Mouse (Mus musculus) erythroid progenitor cell, adult 5-6 weeks (primary cell): ENCODE data around the gene Lca5l. TPM values are rescaled to one million over a fixed set of nuclear protein-coding genes. Genes with fewer than 3 reads are reported as not detected.
A peak's percentile ranks its signal among the peaks of the same experiment; 100 is the strongest.

ENCODE experiments used
- ATAC-seq: replicated peaks from 2 replicates; pipeline ENCODE4 v1.8.0; 2016; ENCODE audit warnings: moderate number of reproducible peaks, mild to moderate bottlenecking, moderate TSS enrichment, inconsistent platforms; ENCODE audit not compliant: poor library complexity, low FRiP score, severe bottlenecking
- total RNA-seq, 2 experiments: library from RNA; stranded (forward) in 1 of 2; stranded (reverse) in 1 of 2; fragments of 150-400 nt in 1 of 2; fragments of 186-747, 209-891 nt in 1 of 2; gene quantifications; 2 replicates each; pipeline versions ENCODE4 v1.2.3 to v1.2.4; 2015 to 2017; ENCODE audit warnings: low replicate concordance in 2 of 2

Lca5l gene
- total RNA-seq (2015; ENCODE audit: low replicate concordance) (not detected in 2 replicates), total RNA-seq (2017; ENCODE audit: low replicate concordance) (not detected in 2 replicates)

DNA sequence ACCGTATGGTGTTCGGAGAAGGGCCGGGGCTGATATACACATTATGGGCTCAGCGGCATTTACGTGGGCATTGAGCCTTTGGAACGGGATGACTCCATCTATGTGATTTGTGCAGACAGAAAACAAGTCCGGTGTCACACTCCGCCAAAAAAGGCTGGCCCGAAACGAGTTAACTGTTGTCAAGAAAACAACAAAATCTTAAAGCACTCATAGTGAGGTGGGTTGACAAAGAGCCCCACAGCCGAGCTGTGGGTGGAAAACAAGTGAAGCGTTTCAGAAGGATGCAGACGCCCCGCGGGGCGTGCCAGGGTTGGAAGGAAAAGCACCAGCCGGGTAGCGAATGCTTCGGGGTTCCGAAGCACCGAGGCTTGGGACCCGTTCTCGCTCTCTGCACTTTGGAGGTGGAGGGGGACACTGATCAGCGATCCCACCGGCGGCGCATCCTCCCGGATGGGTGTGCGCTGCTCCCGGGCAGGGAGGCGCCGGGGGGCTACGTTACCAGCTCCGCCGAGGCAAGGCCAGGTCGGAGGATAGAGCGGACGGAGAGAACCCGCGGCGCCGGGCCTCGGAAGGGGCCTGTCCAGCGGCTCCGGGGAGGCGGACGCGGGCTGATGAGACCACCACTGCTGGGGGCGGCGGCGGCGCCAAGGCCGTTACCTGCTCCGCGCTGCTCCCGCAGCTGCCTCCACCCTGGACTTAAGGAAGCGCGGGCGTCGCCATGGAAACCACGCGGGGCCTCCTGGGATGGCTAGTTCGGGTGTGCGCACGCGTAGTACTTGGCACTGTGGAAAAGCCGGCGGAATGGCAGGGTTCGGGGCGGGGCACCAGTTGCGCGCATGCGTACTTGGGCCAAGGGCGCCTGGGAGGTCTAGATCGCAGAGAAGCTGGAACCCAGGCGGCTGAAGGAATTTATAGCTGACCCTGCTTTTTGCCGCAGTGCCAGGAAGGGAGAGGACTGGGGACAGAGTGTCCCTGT lies at the start of gene Lca5l:
Gene Lca5l (minus strand): TSS at position 741 of the 976 bp plus-strand sequence.
- ATAC-seq = peak; percentile 83

DNA sequence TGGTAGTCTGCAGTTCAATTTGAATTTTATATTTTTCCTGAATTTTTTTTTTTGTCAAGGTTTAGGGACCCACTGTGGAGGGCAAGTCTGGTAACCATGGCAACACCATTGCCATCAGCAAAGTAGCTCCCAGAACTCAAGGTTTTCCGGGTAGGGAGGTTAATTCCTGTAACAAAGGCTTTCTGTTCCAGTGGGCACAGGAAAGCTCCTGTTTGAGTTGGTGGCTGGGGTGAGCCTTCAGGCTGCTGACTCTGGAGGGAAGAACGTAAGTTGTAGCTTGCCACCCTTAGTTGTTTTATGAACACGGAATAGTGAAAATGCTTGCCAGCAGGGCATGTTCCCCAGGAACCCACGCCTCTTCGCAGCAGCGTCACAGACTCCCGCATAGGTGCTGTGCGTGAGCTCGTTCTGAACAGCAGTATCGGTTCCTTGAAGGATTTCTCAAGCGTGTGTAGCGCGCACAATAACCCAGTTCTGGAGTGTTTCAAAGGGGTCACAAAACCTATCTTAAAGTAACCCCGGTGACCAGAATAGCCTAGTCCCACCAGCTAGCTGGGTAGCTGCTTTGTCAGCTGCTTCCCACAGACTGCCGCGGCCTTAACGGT lies 43.4 kb upstream of the Lca5l start, which contains the start of gene B3galt5:
Gene B3galt5 (plus strand): TSS at position 436 of the 605 bp plus-strand sequence.
- ATAC-seq = no peak

DNA sequence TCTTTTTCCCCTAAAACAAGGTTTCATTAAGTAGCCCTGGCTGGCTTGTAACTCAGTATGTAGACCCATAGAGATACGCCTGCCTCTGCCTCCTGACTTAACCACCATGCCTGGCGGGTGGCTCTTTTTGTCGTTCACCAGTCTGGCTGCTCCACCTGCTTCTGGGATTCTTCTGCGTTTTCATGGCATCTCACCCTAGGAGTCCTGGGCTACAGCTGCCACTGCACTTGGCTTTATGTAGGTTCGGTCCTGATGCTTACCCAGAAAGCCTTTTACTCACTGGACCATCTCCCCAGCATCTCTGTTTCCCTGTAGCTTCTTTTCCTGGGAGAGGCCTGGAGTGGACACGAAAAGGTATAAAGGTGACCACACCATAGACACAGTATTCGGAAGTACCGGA lies 41.9 kb upstream of the Lca5l start:
- no peak for ATAC-seq

DNA sequence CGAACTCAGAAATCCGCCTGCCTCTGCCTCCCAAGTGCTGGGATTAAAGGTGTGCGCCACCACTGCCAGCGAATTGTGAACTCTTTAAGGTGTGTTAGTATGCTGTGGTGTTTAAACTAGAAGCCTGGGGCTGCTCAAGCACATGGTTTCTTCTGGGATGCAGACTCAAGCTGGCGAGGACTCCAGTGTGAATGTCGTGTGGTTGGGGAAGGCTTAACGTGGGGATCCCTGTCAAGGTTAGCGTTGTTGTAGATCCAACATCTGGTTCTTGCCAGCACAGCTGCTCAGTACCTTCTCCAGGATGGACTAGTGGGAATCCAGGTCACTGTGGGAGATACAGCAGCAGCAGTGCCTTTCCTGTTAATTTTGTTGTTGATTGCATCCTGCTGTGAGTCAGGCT lies 39.9 kb upstream of the Lca5l start:
- ATAC-seq = no peak

DNA sequence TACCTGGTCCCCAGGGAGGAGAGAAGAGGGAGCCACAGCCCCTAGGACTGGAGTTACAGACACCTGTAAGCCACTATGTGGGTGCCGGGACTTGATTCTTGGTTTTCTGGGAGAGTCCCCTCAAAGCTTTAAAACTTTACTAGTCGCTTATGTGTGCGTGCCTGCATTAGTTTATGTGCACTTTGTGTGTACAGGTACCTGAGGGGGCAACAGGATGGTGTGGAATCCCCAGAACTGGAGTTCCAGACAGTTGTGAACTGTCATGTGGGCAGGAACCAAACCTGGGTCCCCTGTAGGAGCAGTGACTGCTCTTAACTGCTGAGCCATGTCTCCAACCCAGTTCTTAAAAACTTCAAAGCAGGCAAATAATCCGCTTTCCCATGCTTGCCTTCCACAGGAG lies 39.2 kb upstream of the Lca5l start:
- no peak for ATAC-seq

DNA sequence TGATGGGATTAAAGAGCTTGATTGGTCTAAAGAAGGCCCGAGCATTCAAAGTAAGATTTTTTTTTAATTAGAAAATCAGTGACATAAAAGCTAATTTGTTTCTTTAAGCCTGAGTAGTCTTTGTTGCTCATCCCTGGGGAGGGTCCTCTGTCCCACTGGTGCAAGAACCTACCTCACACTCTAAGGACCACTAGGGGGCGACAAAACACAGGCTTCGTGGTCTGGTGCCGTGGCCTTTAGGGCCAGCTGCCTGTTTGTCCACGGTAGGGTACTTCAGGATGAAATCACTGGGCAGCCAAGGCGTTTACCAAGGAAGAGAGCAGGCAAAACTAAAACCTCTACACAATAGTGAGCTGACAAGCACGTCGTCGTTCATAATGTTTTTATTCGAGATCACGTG lies 38.3 kb upstream of the Lca5l start:
- no peak for ATAC-seq

DNA sequence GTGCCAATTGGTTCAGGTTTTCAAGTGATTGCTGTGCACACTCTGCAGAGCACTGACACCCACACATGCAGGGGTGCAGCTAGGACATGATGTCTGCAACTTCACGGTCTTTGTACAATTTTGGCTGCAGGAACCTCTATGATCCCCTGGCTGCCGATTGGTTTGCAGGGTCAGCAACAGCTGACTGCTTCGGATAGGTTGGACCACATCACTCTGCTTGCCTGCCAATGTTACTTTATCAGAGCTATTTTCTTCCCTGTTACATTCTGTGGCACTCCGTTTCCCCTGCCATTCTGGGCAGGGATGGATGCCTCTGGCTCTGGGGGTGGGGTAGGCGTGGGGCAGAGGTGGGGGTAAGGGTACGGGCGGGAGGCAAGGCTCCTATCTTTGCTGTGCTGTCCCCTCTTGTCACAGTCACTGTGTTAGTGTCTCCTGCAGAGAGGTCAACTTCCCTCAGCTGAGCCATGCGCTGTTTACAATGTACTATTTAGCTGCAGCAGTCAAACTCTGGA lies 37.0 kb upstream of the Lca5l start:
- ATAC-seq = no peak

DNA sequence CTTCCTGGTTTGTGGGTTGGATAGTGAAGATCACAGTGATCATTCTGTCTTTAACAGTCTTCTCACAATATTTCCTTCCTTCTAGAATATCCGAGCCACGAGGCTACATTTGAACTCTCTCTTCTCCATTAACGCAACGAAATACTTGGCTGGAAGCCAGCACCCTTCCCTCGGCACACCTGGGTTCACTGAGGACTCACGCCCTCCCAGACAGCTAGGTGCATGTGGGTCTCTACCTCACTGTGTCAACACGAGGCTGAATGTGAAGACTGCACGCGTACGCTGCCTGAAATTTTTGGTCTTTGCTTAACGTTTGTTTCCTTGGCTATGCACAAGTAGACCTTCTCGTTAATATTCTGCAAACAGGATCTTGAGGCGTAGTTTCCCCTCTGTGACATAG lies 36.4 kb upstream of the Lca5l start:
- ATAC-seq = no peak

DNA sequence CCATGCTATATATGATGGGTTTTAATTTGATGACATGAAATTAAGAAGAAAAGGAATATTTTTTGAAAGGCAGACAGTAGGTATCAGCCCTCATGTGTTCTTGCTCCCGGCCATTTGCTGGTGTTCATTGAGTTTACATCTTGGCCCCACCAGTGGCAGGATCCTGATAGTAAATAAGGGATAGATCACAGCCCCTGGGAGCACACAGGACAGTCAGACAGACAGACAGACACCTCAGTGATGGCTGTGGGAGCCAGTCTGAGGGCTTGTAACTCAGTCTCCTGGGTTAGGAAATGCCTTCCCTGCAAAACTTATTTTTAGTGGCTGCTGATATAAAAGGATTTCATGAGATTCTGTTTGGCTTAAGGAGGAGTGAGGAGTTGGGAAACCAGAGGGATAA lies 30.4 kb upstream of the Lca5l start:
- ATAC-seq = no peak

DNA sequence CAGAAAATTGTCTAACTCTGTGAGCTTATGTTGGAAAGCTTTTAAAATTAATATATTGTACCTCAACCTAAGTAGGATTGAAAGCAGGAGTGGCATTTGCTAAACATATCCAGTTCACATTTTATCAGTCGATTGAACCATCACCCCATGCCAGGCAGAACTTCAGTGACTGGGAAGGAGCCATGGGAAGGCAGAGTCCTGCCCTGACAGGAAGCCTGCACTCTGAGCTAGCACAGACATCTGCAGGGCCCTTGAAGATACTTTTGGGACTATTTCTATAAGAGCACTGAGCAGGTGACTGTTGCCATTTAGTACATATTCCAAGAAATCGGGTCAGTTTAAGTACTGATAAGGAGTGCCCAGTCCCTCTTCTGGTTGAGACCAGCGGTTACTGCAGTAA lies 29.9 kb upstream of the Lca5l start:
- ATAC-seq = no peak

DNA sequence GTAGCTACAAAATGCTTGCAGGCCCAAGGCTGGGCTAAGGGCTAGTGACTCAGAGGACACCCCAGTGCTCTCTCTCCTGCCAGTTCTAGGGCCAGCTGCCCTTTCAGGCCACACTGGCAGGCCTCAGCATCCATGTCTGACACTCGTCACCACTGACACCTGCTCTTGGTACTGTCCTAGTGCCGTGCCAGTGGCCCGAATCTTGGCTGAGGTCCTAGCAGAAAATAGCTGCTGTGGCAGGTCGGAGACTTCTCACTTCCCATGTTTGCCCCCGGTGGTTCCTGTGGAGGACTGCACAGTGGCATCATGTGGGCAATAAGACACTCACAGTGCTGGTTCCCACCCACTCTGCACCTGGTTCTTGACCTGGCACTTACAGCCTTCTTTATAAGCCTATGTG lies 29.4 kb upstream of the Lca5l start:
- no peak for ATAC-seq

DNA sequence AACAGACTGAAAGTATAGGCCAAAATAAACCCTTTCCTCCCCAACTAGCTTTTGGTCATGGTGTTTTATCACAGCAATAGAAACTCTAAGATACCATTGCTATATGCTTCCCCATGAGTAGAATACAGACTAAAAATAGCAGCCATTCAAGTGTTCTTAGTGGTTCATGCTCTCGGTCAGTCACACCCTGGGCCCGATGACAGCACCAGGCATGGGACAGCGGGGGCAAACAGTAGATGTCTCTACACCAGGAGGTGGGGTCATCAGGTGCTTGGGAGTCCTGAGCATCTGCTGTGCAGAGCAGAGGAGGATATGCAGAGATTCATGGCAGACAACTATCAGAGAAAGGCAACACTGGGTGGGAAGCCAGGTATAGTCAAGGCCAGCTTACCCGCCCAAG lies 21.0 kb upstream of the Lca5l start:
- ATAC-seq = no peak

DNA sequence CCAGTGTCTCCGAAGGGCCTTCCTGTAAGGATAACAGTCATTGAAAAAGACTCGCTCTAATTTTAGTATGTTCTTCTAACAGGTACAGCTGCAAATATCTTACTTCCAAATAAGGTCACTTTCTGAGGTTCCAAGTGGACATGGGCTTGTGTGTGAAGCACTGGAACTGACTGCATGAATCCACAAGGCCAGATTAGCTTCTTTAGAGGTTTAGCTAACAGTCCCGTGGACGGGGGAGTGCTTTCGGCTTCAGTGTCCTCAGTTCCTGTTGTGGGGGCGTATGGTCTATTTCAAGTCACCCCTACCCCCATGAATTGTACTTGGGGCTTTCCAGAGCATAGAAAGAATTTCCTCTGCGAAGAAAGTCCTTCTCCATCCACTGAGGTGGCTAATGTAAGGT lies 18.8 kb upstream of the Lca5l start:
- ATAC-seq = no peak

DNA sequence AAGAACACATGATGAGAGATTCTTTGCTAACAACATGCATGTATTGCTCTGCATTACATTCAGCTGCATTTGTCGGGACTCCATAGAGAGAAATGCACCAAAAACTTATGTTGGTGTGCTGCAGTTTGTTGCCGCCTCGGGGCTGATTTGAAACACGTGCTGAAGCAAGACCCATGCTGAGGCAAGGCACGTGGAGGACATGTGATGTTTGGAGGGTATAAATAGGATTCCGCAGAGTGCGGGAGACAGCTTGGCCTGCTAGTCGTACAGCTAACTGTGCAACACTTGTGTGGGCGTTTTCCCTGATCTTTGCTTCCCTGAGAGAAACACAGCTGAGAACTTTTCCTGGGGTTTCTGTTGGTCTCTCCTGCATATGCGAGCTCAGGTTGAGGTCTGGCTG lies 17.7 kb upstream of the Lca5l start:
- no peak for ATAC-seq

DNA sequence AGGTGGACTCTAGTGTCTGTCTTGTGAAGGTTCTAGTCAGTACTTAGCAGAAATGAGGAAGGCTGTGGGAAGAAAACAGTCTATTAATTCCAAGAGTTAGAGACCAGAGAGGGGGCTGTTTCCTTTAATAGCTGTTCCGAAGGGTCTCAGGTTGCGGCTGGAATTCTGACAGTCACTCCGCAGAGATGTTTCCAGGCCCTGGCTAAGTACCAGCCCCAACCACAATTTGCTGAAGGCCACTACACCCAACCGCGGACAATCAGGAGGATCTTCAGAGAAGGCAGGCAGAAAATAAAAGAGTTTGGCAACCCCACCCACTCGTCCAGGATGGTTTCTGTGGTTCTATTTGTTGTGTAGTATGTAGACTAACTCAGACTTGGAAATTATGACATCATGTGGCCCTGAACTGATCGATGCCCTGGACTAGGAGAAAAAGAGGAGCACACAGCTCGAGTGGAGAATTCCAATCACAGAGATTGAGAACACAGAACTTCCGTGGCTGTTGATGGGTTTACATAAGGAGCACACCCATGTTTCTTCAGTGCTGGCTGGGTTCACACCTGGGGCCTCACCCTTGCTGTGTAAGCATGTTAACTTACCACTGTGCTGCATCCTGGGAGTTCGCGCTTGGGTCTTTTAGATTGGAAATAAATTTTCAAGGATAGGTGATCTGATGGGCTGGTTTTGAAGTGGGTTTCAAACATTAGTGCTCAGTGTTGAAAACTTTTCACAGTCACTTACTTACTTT lies 9.6 kb upstream of the Lca5l start:
- ATAC-seq = no peak

DNA sequence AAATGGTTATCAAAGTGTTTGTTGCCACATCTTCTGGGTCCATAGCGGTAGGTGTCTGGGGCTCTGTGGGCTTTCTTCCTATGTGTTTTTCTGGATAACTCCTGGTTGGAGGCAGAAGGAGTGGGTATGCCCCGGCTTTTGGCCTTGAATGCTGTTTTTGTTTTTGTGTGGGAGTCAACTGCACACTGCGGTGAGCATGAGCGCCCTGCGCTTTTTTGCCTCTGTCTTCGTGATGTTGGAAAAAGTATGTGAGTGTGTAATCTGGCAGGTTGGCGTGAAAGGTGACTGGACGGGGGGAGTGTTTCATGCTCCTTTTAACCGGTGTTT lies 8.6 kb upstream of the Lca5l start:
- ATAC-seq = no peak

DNA sequence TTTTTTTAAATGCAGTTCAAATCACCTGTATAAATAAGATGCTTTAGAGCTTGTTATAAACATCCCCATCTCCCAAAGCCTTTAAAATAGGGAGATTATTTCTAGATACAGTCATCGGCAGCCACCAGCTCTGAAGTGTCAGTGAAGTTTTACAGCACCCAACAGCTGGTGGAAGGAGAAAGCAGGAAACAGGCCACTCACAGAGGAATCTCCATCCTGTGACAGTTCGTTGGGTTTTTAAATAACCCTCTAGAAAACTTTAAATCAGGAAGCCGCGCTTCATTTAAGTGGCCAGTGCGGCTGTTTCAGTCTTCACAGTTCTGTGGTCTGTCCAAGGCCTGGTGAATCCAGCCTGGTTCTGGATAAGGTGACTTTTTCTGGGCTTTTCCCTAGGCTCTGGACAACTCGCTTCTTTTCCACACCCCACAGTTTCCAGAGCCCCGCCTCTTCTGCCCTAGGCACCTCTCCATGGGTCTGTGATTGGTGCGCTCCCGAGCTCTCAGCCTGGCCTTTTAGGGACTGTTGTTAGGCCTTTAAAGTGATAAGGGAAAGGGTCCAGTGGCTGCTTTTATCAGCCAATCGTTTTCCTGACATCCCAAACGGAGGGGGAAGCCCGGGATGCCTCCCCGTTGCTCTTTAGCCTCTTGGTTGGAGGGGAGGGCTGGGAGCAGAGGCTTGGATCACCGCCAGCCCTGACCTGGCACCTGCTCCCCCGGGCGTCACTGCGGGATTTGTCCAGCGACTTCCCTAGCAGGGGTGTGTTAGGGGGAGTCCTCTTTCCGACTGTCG lies 8.0 kb upstream of the Lca5l start, which contains the start of gene Sh3bgr:
Gene Sh3bgr (plus strand): TSS at position 538 of the 789 bp plus-strand sequence.
- no peak for ATAC-seq

DNA sequence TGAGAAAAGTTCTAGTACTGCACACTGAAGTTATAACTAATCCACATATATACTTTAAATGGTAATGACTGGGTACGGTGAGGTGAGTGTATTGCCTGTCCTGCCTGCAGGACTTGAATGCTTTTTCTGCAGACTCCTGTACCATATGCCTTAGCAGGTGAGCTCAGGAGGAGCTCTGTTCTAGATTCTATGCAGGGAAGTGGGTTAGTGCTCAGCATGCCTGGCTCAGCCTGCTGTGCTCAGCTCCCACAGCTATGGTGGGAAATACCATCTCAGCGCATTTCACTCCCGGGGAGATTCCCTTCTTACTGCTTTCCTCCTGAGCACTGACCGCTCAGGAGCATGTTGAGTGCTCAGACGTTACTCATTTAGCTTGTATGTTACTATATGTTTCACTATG lies 4.5 kb downstream of the Lca5l start:
- no peak for ATAC-seq

DNA sequence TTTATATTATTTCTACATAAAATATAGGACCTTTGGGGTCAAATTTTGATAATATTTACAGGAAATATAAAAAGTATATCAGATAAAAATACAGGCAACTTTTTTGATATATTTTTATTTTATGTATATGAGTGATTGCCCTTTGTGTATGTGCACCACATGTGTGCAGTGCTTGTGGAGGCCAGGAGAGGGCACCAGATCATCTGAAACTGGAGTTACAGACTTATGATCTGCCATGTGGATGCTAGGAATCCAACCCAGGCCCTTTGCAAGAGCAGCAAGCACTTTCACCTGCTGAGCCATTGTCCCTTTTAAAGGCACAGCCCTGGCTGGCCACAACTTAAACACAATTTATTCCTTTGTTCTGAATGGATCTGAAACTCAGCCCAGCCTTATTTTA lies 12.9 kb downstream of the Lca5l start:
- ATAC-seq = no peak

DNA sequence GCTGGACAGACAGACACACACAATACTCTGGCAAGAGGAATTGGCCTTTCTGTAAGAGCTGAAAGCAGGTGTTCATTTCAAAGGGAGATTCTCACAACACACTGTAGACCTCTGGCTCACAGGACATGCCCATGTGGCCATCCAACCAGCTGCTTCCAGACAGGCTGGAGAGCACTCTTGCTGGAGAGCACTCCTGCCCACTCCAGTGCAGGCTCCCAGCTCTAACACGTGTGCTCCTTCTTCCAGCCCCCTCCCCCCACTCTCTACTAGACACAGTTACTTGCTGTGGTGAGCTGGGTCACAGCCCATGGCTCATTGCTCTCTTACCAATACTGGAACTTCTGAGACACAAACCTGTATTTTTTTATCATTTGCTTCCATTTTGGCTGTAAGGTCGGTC lies 16.7 kb downstream of the Lca5l start:
- ATAC-seq = no peak
